Mouse (Mus musculus): ENCODE results near the gene Swap70.

GRCm38 (mm10) chr7:110253861-110254260 lies 32.4 kb downstream of the Swap70 start:
- TF ChIP-seq GATA1 (IDR thresholded peaks at IDR 0.05; ENCODE audit: borderline replicate concordance, low read length) (no peak), FLI1 (IDR thresholded peaks at IDR 0.05; ENCODE audit: low read length) (no peak)

Measured in megakaryocyte, embryonic 14.5 days (primary cell).